Comparison of ENCODE assay signal across 12 mouse cellular contexts in the genomic region with DNA sequence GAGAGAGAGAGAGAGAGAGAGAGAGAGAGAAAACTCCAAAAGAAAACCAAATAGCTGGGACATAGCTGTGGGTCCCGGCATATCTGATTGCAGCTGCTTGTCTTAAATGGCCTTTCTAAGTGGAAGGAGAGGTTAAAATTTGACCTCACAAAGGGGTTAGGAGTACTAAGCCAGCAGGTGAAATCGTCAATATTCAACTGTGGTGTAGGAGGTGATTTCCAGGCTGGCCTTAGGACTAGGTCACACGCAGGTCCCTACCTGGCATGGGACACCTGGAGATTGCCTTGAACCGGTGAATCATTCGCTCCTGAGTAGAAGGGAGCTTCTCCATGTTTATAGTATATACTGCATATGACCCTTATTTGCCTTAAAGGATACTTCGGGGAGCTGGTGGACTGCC. TPM values are rescaled to one million over a fixed set of nuclear protein-coding genes. Genes with fewer than 3 reads are reported as not detected.
DNase-seq lines count a peak whose midpoint lies in the region; ATAC-seq and TF ChIP-seq lines count a peak whose summit lies in the region.
"Had no signal": no experiment of that assay in that cellular context is flagged by ENCODE, and none has a peak within 500 bp of the region (broad histone marks: within the 10 kb centered on the region; RNA-seq: fewer than 3 reads in every experiment).

No protein-coding gene starts in this region.

- no peak for ATAC-seq in hindbrain, embryonic 12.5 days (ENCODE audit: low FRiP score)
- ATAC-seq in limb, embryonic 12.5 days (ENCODE audit: insufficient number of reproducible peaks, insufficient read depth, low FRiP score, low TSS enrichment, low read depth), result no peak

- no peaks in the 10 kb centered on the region for H3K27me3 ChIP-seq in liver, adult 2 months (ENCODE audit: control insufficient read depth, insufficient read depth, low read length)
- H3K27me3 ChIP-seq in hindbrain, embryonic 12.5 days, result peaks cover 64% of the 10 kb centered on the region
- H3K27me3 ChIP-seq in limb, embryonic 12.5 days, result peaks cover 70% of the 10 kb centered on the region

- peaks cover 8% of the 10 kb centered on the region for H3K79me2 ChIP-seq in liver, adult 2 months (ENCODE audit: control insufficient read depth, insufficient read depth, low read length)

- peak overlapping the region; percentile 100; the same call in 1 of the 2 replicates for H3K4me2 ChIP-seq in hindbrain, embryonic 12.5 days (replicated peaks)
- peak overlapping the region; percentile 100 for H3K4me2 ChIP-seq in limb, embryonic 12.5 days

- H3K4me3 ChIP-seq in liver, adult 2 months (ENCODE audit: insufficient read depth, low read depth, low read length), result peak overlapping the region; percentile 96
- H3K4me3 ChIP-seq in hindbrain, embryonic 12.5 days, result 0 out of 2 replicates have a peak overlapping the region, but pooled peaks have one; percentile 60
- H3K4me3 ChIP-seq in limb, embryonic 12.5 days (replicated peaks), result peak overlapping the region; percentile 57
- 0 out of 2 replicates have a peak overlapping the region, but pooled peaks have one; percentile 53 for H3K4me3 ChIP-seq in olfactory bulb, adult 2 months (ENCODE audit: insufficient read depth, low read depth, low read length)

- no peak for TF ChIP-seq CTCF in liver, adult 2 months (IDR thresholded peaks at IDR 0.05; ENCODE audit: low read depth, low read length)
- TF ChIP-seq CTCF in olfactory bulb, adult 2 months (IDR thresholded peaks at IDR 0.05; ENCODE audit: insufficient read depth, low read depth, low read length), result no peak

- 22% methylated on average over 6 of the region's 6 CpGs for WGBS in liver, adult 2 months
- WGBS in hindbrain, embryonic 12.5 days, result 58% methylated on average over 6 of the region's 6 CpGs
- WGBS in limb, embryonic 12.5 days, result 54% methylated on average over 6 of the region's 6 CpGs
- 83% methylated on average over 6 of the region's 6 CpGs for WGBS in olfactory bulb, adult 2 months

- peak; percentile 95 for DNase-seq in liver, adult 2 months (ENCODE audit: extremely low read depth, low read depth, low spot score)
- DNase-seq in liver, result no peak
- no peak for DNase-seq in thymus, postnatal 14 days
- no peak for DNase-seq in retina, postnatal 1 day
- DNase-seq in lung, postnatal 4 days, result no peak
- DNase-seq: cerebellum, adult 11 months had no signal

- H3K36me3 ChIP-seq in liver, adult 2 months (ENCODE audit: control insufficient read depth, insufficient read depth, low read length), result peaks cover 20% of the 10 kb centered on the region; the same call in 1 of the 2 replicates
- H3K36me3 ChIP-seq in hindbrain, embryonic 12.5 days, result no peaks in the 10 kb centered on the region
- no peaks in the 10 kb centered on the region for H3K36me3 ChIP-seq in limb, embryonic 12.5 days

- H3K9ac ChIP-seq in liver, adult 2 months (ENCODE audit: low read depth, low read length), result peak overlapping the region; percentile 99
- H3K9ac ChIP-seq in hindbrain, embryonic 12.5 days, result no peak overlapping the region
- no peak overlapping the region for H3K9ac ChIP-seq in limb, embryonic 12.5 days (replicated peaks)

- peak overlapping the region; percentile 97 for H3K27ac ChIP-seq in liver, adult 2 months (replicated peaks; ENCODE audit: insufficient read depth, low read depth, low read length)
- H3K27ac ChIP-seq in hindbrain, embryonic 12.5 days, result no peak overlapping the region
- H3K27ac ChIP-seq in limb, embryonic 12.5 days, result no peak overlapping the region
- H3K27ac ChIP-seq in olfactory bulb, adult 2 months (ENCODE audit: insufficient read depth, low read depth, low read length), result no peak overlapping the region
- H3K27ac ChIP-seq: left cerebral cortex, adult 2 months had no signal

- peaks cover 19% of the 10 kb centered on the region for H3K4me1 ChIP-seq in liver, adult 2 months (ENCODE audit: control insufficient read depth, insufficient read depth, low read length)
- H3K4me1 ChIP-seq in hindbrain, embryonic 12.5 days, result peaks cover 17% of the 10 kb centered on the region
- peaks cover 34% of the 10 kb centered on the region for H3K4me1 ChIP-seq in limb, embryonic 12.5 days (replicated peaks)
- peaks cover 9% of the 10 kb centered on the region; the same call in 1 of the 2 replicates for H3K4me1 ChIP-seq in olfactory bulb, adult 2 months (ENCODE audit: control insufficient read depth, insufficient read depth, low read length)

- no peaks in the 10 kb centered on the region for H3K9me3 ChIP-seq in hindbrain, embryonic 12.5 days (replicated peaks)
- no peaks in the 10 kb centered on the region for H3K9me3 ChIP-seq in limb, embryonic 12.5 days

- TF ChIP-seq POLR2A in liver, adult 2 months (IDR thresholded peaks at IDR 0.05; ENCODE audit: extremely low read depth, insufficient read depth, low read length), result peak; percentile 43; the same call in 1 of the 2 replicates
- TF ChIP-seq POLR2A in olfactory bulb, adult 2 months (IDR thresholded peaks at IDR 0.05; ENCODE audit: insufficient read depth, low read depth, low read length), result no peak

RNA-seq across cellular contexts. Expression of gene Gjb2, which starts 1.4 kb away (rescaled TPM):
- 90.0 and 124 TPM in 2 replicates for total RNA-seq in liver, adult 2 months (2014; rRNA removed)
- polyA plus RNA-seq in liver, adult 2 months (2012; rRNA removed), result 177 and 208 TPM in 2 replicates
- 31.7 and 32.0 TPM in 2 replicates for polyA plus RNA-seq in hindbrain, embryonic 12.5 days (2016; fragmentation: Nextera tagmentation; extraction: Ambion mirVana)
- polyA plus RNA-seq in limb, embryonic 12.5 days (2016; fragmentation: Nextera tagmentation; extraction: Ambion mirVana), result 63.3 and 79.4 TPM in 2 replicates
- polyA plus RNA-seq in olfactory bulb, adult 2 months (2012; ENCODE audit: insufficient read depth, insufficient read length, low replicate concordance, missing spikeins), result not detected in 2 replicates

RNA-seq across cellular contexts. Expression of gene Gm4491, which starts 12.6 kb away (rescaled TPM):
- total RNA-seq in liver, adult 2 months (2014; rRNA removed), result not detected in 2 replicates
- polyA plus RNA-seq in liver, adult 2 months (2012; rRNA removed), result not detected in 2 replicates
- polyA plus RNA-seq in hindbrain, embryonic 12.5 days (2016; fragmentation: Nextera tagmentation; extraction: Ambion mirVana), result not detected in 2 replicates
- polyA plus RNA-seq in limb, embryonic 12.5 days (2016; fragmentation: Nextera tagmentation; extraction: Ambion mirVana), result not detected in 2 replicates
- not detected in 2 replicates for polyA plus RNA-seq in olfactory bulb, adult 2 months (2012; ENCODE audit: insufficient read depth, insufficient read length, low replicate concordance, missing spikeins)
- total RNA-seq: ES-E14; gastrocnemius, postnatal 4 days had no signal

RNA-seq across cellular contexts. Expression of gene Gjb6, which starts 30.3 kb away (rescaled TPM):
- not detected in 2 replicates for total RNA-seq in liver, adult 2 months (2014; rRNA removed)
- polyA plus RNA-seq in liver, adult 2 months (2012; rRNA removed), result not detected in 2 replicates
- polyA plus RNA-seq in hindbrain, embryonic 12.5 days (2016; fragmentation: Nextera tagmentation; extraction: Ambion mirVana), result 12.0 and 13.7 TPM in 2 replicates
- 24.7 and 27.4 TPM in 2 replicates for polyA plus RNA-seq in limb, embryonic 12.5 days (2016; fragmentation: Nextera tagmentation; extraction: Ambion mirVana)
- polyA plus RNA-seq in olfactory bulb, adult 2 months (2012; ENCODE audit: insufficient read depth, insufficient read length, low replicate concordance, missing spikeins), result not detected in 2 replicates
- total RNA-seq: ES-E14; gastrocnemius, postnatal 4 days had no signal

RNA-seq across cellular contexts. Expression of gene Gja3, which starts 45.2 kb away (rescaled TPM):
- not detected in 2 replicates for total RNA-seq in liver, adult 2 months (2014; rRNA removed)
- not detected in 2 replicates for polyA plus RNA-seq in liver, adult 2 months (2012; rRNA removed)
- 0.19 and 0.81 TPM in 2 replicates for polyA plus RNA-seq in hindbrain, embryonic 12.5 days (2016; fragmentation: Nextera tagmentation; extraction: Ambion mirVana)
- 19.5 and 20.5 TPM in 2 replicates for polyA plus RNA-seq in limb, embryonic 12.5 days (2016; fragmentation: Nextera tagmentation; extraction: Ambion mirVana)
- not detected in 2 replicates for polyA plus RNA-seq in olfactory bulb, adult 2 months (2012; ENCODE audit: insufficient read depth, insufficient read length, low replicate concordance, missing spikeins)

Comparison
In these comparisons a context has a peak if more than half of its experiments do, and no peak if none do; other contexts are left out.
1. RNA of gene Gjb2, which starts 1.4 kb away (polyA plus RNA-seq): 177 to 208 TPM in liver, adult 2 months, 63.3 to 79.4 TPM in limb, embryonic 12.5 days and 31.7 to 32.0 TPM in hindbrain, embryonic 12.5 days; not detected in olfactory bulb, adult 2 months; every median in the first group is over 10 times any median in the second.
2. RNA of gene Gjb6, which starts 30.3 kb away (polyA plus RNA-seq): not detected in olfactory bulb, adult 2 months, 24.7 to 27.4 TPM in limb, embryonic 12.5 days and 12.0 to 13.7 TPM in hindbrain, embryonic 12.5 days; not detected in liver, adult 2 months; every median in the first group is over 10 times any median in the second.
3. Peak in every context shown above with its lines, with median percentiles within 50 percentile points of each other: H3K4me3 ChIP-seq.